Mouse (Mus musculus) right cerebral cortex, postnatal 14 days (tissue): Measurements from ENCODE around the gene Fam118b.
A peak's percentile ranks its signal among the peaks of the same experiment; 100 is the strongest.

Experiments used
- DNase-seq: peaks from one replicate; pipeline ENCODE4 v3.0.0; 2022

The Fam118b gene

GRCm38 (mm10) chr9:35262418-35262817 lies 5.2 kb downstream of the Fam118b start:
- no peak for DNase-seq

GRCm38 (mm10) chr9:35257365-35257764 lies 10.2 kb downstream of the Fam118b start:
- DNase-seq: no peak

GRCm38 (mm10) chr9:35249476-35249875 lies 18.1 kb downstream of the Fam118b start:
- DNase-seq: no peak

- no peak for DNase-seq
Measured at GRCm38 (mm10) chr9:35247405-35247804, 20.2 kb downstream of the Fam118b start.

GRCm38 (mm10) chr9:35239734-35240133 lies 27.9 kb downstream of the Fam118b start:
- DNase-seq: no peak

- DNase-seq: no peak
Measured at GRCm38 (mm10) chr9:35238915-35239571, 28.6 kb downstream of the Fam118b start.

GRCm38 (mm10) chr9:35238371-35238770 lies 29.2 kb downstream of the Fam118b start:
- no peak for DNase-seq

GRCm38 (mm10) chr9:35235996-35236395 lies 31.6 kb downstream of the Fam118b start:
- no peak for DNase-seq

GRCm38 (mm10) chr9:35228671-35229070 lies 38.9 kb downstream of the Fam118b start:
- DNase-seq: no peak

GRCm38 (mm10) chr9:35223466-35223865 lies 44.1 kb downstream of the Fam118b start:
- DNase-seq: no peak

GRCm38 (mm10) chr9:35217963-35218362 lies 49.6 kb downstream of the Fam118b start:
- no peak for DNase-seq

GRCm38 (mm10) chr9:35211573-35212511 lies 55.8 kb downstream of the Fam118b start:
- DNase-seq: no peak

- peak; percentile 98 for DNase-seq
Measured at GRCm38 (mm10) chr9:35210542-35211474, 56.8 kb downstream of the Fam118b start, which contains the start of gene Foxred1. TSS of gene Foxred1 (minus strand) at chr9:35211055.

GRCm38 (mm10) chr9:35204421-35204820 lies 63.2 kb downstream of the Fam118b start:
- DNase-seq: no peak

- DNase-seq: no peak
Measured at GRCm38 (mm10) chr9:35203536-35203935, 64.1 kb downstream of the Fam118b start.

GRCm38 (mm10) chr9:35200529-35201060 lies 67.0 kb downstream of the Fam118b start:
- DNase-seq: no peak

- DNase-seq: peak; percentile 86
Measured at GRCm38 (mm10) chr9:35199772-35200471, 67.7 kb downstream of the Fam118b start, which contains the start of the genes Srpr and Tirap. TSS of gene Srpr (plus strand) at chr9:35200175. TSS of gene Tirap (minus strand) at chr9:35200291.

GRCm38 (mm10) chr9:35198945-35199771 lies 68.4 kb downstream of the Fam118b start:
- no peak for DNase-seq

- DNase-seq: no peak
Measured at GRCm38 (mm10) chr9:35198351-35198750, 69.3 kb downstream of the Fam118b start.

- DNase-seq: no peak
Measured at GRCm38 (mm10) chr9:35197625-35198024, 70.0 kb downstream of the Fam118b start.

GRCm38 (mm10) chr9:35194048-35194447 lies 73.6 kb downstream of the Fam118b start:
- no peak for DNase-seq
